Mouse (Mus musculus) left cerebral cortex, postnatal 4 days (tissue): ENCODE data around the gene Tsen2. TPM values are rescaled to one million over a fixed set of nuclear protein-coding genes. Genes with fewer than 3 reads are reported as not detected.
A peak's percentile ranks its signal among the peaks of the same experiment; 100 is the strongest.

Source experiments
- DNase-seq: peaks from one replicate; pipeline ENCODE4 v3.0.0-alpha.2; 2022
- intact Hi-C: fragments of 180-260 bp; cut with DNase I; formaldehyde crosslinking; loops from one replicate; pipeline ENCODE4 v1.15.1; 2025
- total RNA-seq, 2 experiments: library from RNA; stranded (reverse); gene quantifications; 2 replicates each; pipeline ENCODE4 v1.2.3; 2021

Tsen2 gene
- total RNA-seq, 2 experiments from 2014 or later, result 33.3 to 36.5 TPM

DNA sequence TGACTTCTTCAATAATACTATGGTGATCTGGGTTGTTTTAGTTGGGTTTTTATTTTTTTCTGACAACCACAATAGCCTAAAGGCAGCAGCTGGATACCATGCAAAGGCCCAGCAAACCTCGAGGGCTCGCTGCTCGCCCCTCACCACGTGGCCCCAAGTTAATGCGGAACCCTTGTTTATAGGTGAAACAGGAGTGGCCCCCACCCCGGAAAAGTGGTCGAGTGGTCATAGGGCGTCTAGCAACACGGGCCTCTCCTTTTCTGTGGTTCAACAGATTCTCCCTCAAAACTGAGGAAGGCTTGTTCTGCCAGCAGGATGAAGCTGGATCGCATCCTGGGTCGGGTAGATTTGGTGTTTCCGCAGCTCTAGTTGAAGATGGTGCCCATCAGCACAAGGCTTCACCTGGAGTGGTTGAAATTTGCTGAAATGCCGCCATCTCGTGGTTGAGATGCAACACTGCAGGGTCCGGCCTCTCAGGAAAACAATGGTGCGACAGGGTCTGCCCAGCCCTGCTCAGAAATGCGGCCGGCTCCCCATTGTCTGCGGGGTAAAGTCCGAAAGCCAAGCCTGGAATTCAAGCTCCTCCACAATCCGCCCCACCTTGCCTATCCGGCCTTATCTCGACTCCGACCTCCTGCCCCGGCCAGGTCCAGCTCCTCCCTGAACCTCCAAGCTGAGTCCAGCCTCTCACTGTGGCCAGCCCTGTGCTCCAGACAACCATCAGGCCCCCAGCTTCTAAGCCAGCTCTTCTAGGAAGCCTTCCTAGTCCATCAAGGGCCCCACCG is 5.6 kb upstream of the Tsen2 start:
- DNase-seq, result peak; percentile 79
- intact Hi-C loops, result loop anchor here (2.0 to 10.0 kb wide), 3 partner anchors 254 to 497 kb away; no protein-coding TSS in a partner anchor

DNA sequence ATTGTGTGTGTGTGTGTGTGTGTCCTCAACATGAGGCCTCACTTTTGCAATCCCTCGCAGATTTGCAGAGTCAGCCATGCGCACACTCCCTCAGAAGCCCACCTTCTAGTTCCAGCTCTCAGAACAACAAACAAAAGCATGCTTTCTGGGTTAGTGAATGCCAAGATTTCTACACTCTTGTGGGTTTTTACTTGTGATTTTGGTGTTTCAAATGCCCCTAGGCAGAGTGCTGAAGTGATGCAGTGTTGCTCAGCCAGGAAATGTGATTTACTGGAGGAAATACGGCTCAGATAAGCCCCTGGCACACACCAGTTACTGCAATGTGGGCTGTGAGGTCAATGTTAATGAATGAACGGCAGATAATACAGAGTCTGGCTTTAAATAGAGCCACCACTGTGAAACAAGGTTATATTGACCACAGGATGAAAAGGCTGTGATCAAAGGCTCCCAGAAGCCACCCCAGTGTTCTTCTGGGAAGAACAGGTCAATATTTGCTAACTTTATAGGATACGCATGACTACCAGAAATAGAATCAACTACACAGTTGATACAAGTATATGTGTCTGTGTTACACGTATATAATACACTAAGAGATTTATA is 2.7 kb upstream of the Tsen2 start:
- DNase-seq, result no peak
- intact Hi-C loops, result no loop called here

DNA sequence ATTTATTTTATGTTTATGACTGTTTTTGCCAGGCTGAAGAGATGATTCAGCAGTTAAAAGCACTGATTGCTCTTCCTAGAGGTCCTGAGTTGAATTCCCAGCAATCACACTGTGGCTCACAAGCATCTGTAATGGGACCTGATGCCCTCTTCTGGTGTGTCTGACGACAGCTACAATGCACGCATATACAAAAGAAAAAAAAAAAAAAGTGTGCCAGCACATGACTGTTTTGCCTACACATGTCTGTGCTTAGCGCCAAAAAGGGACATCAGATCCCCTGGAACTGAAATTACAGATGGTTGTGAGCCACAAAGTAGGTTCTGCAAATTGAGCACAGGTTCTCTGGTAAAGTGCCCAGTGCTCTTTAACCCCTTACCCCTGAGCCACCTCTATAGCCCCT is 2.1 kb upstream of the Tsen2 start:
- intact Hi-C loops, result no loop called here
- DNase-seq, result no peak

DNA sequence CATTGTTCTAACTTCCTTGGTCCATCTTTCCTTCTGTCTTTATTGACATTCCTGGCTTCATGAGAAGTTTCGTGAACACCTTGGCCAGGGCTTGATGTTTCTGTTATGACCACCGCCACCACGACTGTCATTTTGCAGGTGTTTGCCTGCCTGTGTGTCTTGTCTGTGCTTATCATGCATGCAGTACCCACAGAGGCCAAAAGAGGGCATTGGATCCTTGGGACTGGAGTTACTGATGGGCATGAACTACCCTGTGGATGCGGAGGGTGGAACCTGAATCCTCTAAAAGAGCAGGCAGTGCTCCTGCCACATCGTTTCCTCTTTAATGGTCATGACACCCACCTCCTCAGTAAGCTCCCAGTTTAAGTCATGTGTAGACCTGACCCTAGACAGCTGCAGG is 1.8 kb downstream of the Tsen2 start:
- intact Hi-C loops, result no loop called here
- DNase-seq, result peak; percentile 59

DNA sequence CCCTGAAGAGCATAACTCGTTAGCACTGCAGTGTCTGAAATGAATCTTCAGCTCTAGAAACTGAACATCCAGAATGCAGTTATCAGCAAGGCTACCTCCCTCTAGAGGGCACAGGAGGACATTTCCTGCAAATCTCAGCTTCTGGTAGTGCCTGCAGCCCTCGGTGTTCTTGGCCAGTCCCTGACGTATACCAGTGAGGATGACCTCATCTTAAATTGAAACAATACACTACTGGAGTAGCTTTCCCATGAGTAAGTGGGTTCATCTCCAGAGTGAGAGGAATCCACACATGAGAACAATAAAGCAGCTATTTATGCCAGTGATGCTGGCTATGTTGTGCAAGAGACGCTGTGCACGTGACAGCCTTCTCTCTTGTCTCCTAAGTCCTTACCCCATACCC is 11.0 kb downstream of the Tsen2 start:
- no peak for DNase-seq
- intact Hi-C loops, result no loop called here

DNA sequence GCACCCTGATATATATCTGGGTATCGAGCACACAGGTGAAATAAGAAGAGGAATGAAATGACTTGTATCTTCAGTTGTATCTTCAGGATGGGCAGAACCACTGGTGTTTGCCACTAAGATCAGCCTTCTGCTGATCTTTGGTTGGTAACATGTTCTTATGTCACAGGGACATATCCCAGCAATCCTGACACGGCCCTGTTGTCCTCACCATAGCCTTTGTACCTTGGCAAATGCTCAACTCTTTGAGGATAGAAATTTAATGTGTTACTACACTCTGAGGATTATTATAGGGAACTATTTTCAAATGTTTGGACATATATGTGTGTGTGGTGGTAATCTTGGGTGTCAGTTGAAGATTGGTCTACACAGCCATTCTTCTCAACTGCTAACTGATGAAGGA is 13.7 kb downstream of the Tsen2 start:
- no peak for DNase-seq
- intact Hi-C loops, result no loop called here

DNA sequence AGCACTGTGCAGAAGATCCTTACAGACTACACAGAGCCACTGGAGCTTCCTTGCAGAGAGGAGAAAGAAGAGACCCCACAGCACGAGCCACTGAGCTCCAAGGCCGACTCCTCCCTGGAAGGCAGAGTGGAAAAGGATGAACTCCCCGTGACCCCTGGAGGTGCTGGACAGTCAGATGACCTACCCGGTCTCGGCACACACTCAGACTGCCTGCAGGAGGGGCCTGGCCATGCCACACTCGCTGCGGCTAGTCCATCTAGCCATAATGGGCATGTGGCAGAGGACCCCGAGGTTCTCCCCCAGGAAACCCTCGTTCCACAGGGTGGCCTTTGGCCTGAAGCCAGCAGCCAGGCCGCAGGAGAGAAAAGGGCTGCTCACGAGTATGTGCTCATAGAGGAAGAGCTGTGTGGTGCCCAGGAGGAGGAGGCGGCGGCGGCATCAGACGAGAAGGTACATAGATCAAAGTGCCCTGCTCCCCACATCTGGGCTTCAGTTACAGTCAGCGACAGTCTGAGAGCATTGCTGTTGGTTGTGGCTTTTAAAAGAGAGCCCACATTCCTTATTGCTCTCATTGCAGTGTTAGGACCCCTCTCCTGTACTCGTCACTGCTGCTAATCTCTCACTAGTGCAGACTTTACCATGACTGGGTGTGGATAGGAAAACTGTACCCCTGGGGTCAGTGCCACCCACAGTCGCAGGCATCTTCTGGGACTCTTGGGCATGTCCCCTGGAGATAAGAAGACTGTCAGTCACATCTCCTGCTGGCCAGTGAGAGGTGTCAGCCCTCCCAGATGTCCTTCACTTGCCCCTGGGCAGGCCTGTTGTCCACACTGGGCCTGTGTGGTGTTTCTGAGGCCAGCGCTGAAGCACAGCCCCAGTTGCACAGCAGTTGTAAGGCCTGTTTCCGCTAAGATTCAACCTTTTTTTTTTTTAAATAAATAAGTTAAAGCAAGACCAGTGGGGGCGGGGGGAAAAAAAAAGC is 15.5 kb downstream of the Tsen2 start:
- intact Hi-C loops, result no loop called here
- no peak for DNase-seq

DNA sequence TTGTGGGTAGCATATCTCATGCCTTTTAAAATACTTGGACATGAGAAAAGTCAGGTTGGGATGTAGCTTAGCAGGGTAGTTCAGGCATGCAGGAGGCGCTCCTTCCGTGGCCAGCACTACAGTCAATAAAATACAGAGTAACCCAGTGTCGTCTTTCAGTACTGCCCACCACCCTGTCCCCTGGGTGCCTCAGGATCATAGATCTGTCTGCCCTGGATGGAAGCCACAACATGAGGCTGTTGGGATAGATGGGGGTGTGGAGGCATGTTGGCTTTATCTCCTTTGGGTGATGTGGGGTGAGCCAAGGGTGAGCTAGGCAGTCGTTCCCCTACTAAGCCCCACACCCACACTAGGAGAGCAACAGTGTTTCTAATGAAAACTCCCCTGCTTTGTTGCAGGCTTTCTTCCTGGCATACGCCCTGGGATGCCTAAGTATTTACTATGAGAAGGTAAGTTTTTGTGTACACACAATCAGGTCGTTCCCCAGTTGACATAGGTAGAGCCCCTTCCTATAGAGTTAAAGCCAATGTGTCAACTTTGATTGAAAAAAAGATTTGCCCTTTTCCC is 21.1 kb downstream of the Tsen2 start:
- intact Hi-C loops, result no loop called here
- DNase-seq, result no peak

DNA sequence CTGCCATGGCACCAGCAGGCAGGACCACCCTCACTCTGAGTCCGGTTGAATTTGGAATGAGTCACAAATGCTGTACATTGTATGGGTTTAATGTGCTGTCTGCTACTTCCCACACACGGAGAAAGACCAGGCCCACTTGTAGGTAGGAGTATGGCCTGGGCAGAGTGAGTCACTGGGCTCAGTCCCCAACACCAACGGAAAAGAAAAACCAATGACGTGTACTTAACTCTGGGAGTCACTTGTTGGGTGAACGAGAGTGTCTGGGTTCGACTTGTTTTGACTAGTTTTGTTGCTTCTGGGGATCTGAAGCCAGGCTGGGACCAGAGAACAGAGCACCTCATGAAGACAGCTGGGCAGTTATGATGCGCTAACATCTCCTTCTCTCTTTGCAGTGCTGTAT is 29.7 kb downstream of the Tsen2 start:
- intact Hi-C loops, result no loop called here
- DNase-seq, result no peak

DNA sequence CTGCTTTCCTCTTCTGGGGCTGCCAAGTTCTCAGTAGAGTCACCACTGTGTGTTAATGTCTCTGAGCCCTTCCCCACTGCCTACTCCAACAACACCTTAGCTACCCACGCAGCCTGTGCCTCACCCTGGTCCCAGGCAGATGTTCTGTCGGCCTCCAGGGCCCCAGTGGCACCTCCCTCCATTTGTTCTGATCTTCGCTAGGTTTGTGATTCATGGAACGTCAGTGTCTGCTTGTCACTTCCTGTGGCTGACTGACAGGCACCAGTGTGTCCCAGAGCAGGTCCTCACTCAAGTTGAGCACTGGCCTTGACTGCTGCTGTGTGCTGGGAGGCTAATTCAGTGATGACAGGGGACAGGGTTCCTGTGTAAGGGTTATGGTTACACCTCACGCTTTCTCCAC is 32.9 kb downstream of the Tsen2 start:
- intact Hi-C loops, result no loop called here
- no peak for DNase-seq

DNA sequence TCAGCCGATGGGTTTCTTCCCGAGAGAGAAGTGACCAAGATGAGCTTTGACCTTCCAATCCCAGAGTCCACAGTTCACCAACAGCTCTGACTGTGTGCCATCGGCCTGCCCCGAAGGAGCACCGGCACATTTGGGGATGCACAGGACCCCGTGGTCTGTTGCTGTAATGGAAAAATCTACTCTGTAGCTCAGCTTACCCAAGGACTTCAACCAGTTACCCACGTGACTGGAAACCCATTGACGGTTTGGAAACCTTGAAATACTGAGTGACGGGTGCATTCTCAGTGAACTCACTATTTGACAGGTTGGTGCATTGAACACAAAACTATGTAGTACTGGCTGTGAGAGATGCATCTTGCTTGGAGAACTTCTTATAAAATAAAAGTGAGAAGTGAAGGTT is 33.5 kb downstream of the Tsen2 start:
- DNase-seq, result no peak
- intact Hi-C loops, result no loop called here

DNA sequence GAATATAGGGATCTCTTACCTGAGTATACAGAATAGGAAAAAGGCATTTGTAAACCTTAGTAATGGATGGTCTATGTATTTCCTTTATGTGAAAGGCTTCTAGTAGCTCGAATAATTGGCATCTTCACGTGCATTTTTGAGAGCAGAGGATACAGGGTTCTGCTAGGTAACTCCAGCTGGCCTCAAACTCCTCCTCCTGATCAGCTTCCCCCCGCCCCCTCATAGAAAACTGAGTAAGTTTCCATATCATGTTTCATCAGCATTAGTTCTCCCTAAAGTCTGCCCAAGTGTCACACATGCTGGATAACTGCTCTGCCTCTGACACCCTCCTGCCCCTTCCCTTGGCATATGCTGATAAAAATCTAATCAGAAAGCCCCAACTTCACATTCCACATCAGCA is 36.3 kb downstream of the Tsen2 start:
- DNase-seq, result no peak
- intact Hi-C loops, result no loop called here

DNA sequence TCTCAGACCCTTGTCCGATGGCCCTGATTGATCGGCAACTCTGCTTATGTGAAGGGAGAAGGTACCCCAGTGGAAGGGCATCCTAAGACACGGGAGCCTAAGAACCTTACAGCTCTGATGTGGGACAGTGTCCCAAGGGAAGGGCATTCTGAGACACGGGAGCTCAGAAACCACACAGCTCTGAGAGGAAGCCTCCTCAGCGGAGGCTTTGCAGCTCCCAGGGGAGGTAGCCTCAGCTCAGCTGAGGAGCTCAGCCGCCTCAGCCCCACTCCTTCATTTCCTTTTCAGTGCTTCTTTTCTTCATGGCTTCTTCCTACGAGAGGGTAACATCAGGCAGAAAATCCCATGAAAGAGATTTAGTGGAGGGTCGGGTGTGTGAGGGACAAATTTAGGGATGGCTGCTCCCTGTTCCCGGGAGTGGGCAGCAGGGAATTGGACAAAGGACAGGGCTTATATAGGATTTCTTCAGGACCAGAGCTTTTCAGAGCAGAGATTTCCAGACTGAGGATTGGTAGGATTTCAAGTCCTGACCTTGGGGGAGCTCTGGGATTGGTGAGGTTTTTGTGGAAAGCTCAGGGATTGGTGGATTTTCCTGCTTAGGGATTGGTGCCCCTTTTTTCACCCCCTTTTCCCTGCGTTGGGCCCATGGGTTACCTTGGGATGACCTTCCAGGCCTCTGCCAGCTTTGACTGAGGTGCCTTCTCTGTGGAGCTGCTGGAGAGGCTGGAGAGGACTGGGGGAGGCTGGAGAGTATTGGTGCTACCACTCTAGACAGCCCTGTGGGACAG is 38.1 kb downstream of the Tsen2 start:
- intact Hi-C loops, result no loop called here
- no peak for DNase-seq

DNA sequence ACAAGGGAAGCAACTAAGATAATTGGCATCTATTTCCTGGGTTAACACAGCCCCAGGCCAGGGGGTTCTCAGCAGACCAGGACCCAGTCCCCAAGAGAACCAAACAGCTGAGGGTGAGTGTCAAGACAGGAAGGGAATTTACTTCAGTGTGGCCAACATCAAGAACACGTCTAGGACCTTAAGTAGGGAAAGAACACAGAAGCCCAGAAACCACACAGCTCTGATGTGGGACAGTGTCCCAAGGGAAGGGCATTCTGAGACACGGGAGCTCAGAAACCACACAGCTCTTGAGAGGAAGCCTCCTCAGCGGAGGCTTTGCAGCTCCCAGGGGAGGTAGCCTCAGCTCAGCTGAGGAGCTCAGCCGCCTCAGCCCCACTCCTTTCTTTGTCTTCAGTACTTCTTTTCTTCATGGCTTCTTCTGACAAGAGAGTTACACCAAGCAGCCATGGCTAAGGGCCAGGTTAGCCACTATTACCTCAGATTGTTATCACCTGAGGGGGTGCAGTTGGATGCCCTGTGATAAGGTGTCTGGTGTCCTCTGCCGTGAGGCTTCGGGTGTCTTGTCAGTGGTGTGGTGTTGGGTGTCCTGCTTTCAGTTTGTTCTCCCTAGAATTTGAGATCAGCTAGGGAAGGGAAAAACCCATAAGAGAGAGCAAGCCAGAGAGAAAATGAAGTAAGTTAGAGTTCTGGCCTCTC is 39.1 kb downstream of the Tsen2 start:
- intact Hi-C loops, result no loop called here
- no peak for DNase-seq

DNA sequence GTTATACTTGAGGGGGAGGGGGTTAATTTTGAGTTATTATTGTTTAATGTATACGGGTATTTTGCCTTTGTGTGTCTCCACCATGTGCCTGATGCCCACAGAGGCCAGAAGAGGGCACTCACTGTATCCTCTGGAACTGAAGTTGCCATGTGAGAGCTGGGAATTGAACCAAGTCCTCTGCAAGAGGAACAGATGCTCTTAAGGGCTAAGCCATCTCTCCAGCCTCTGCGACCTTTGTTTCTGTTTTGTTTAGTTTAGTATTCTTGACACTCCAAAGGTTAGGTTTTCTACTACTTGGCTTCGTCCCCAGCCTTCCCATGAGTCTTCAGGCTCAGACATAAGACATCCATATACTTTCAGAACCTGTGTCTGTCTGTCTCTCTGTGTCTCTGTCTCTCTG is 39.7 kb downstream of the Tsen2 start:
- DNase-seq, result no peak
- intact Hi-C loops, result no loop called here

DNA sequence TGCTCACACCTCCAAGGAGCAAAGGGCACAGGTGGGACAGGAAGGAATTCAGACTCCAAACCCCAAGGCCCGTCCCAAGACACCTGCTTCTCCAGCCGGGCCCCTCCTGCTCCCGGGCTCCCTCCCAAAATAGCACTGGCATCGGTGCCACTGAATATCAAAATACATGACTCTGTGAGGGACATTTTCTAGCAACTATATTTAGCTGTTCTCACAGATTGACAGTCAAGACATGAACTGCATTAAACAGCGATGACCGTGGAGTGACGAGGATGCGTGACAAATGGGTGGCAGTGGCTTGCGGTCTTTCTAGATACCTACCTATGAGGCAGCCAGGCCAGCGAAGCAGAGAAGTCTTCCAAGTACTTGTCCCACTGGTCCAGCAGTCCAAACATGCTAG is 41.9 kb downstream of the Tsen2 start:
- DNase-seq, result no peak
- intact Hi-C loops, result no loop called here

DNA sequence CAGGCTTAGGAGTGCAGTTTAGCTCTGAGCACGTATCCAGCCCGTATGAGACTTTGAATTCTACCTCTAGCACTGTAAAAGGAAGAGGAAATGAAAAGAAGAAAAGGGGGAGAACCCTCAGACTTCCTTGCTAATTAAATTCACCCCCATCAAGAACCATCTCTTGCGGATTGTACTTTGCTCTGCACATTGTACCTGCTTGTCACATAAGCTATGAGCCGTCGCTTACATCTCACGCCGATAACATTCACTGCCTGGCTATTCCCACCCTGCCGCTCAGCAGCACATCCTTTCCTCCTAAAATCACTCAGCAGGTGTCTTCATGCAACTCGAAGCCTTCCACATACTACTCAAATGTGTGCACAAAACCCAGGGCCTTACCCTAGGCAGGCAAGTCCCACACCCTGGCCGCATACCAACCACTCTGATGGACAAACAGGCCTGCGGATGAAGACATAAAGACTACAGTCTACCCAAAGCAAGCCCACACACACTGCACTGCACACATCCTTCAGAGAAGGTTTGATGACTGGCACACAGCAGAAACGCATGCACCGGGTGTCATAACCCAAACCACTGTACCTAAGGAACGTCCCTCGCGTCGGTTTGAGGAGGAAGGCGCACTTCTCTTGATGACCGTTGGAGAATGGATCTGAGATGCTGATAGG is 47.4 kb downstream of the Tsen2 start:
- no peak for DNase-seq
- intact Hi-C loops, result no loop called here

DNA sequence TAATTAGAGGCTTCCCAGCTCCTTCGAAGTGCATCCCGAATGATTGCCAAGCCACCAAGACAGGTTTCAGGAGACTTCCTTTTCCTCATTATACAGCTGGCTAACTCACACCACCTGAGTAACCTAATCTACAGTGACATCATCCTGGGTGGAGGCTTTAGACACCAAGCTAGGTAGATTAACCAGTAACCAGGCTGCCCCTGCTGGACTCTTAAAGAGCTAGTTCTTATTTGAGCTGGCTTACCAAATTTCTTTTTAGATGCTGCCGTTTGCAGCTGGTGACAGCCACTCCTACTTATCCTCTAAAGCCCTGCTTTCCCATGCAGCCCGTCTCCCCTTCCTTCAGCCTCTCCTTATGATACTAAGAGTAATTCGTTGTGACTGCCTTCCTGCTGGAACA is 48.0 kb downstream of the Tsen2 start, which contains the start of gene Mkrn2os:
TSS of gene Mkrn2os (minus strand) at position 119 of the 400 bp plus-strand sequence.
- intact Hi-C loops, result no loop called here
- no peak for DNase-seq

DNA sequence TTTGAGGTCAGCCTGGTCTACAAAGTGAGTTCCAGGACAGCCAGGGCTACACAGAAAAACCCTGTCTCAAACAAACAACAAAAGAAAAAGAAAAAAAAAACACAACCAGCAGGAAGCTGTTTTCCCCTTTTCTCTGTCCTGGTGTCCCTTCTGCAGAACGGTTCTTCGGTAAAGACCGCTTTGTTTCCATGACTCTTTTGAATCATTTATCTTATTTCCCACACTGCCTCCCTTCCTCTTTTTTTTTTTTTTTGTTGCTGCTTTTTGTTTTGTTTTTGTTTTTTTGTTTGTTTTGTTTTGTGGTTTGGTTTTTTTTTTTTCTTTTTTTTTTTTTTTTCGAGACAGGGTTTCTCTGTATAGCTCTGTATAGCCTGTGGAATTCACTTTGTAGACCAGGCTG is 48.8 kb downstream of the Tsen2 start:
- no peak for DNase-seq
- intact Hi-C loops, result no loop called here
